Mouse (Mus musculus): ENCODE data around the gene Slc23a4.

DNA sequence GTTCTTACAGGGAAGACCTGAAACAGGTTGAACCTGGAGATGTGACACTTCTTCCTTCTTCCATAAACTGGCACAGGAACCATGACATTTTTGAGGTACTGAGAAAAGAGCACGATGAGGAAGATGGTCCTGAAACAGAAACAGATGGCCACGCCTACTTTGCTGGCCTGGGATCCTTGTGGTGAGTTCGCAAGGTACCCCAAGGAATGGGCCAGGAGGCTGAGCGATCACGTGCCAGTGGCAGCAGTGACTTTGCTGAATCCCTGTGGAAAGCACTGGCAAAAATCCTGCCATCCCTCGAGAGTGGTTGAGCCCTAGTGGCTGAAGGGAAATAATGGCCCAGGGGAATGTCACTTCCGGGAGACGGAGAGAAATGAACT is 32.4 kb downstream of the Slc23a4 start:
- TF ChIP-seq CTCF (IDR thresholded peaks at IDR 0.05; ENCODE audit: low read depth, low read length), result no peak
- no peak for TF ChIP-seq TAL1 (conservative IDR thresholded peaks at IDR 0.05; ENCODE audit: low read depth, low read length)
- no peak for TF ChIP-seq GATA1 (IDR thresholded peaks at IDR 0.05; ENCODE audit: borderline replicate concordance, low read length)
- no peak for TF ChIP-seq GATA2 (IDR thresholded peaks at IDR 0.05; ENCODE audit: borderline replicate concordance, low read depth, low read length)
